In genomic region chr17:30611221-30612074, GRCm38 (mm10) we compare ENCODE assay signal across 8 mouse cellular contexts. TPM values are rescaled to one million over a fixed set of nuclear protein-coding genes. Genes with fewer than 3 reads are reported as not detected.
DNase-seq lines count a peak whose midpoint lies in the region; ATAC-seq and TF ChIP-seq lines count a peak whose summit lies in the region.

No protein-coding gene starts in this region.

- DNase-seq in heart, adult 11 months = peak; percentile 83
- DNase-seq in heart, adult 18-20 months = no peak
- peak; percentile 6 for DNase-seq in urinary bladder, postnatal 10 days (ENCODE audit: low spot score)
- DNase-seq in urinary bladder, postnatal 25 days (ENCODE audit: low spot score) = no peak
- no peak for DNase-seq in adrenal gland, adult 8-10 months
- DNase-seq in cerebellum, adult 9-11 months = no peak

- no peaks in the 10 kb centered on the region for H3K27me3 ChIP-seq in limb, embryonic 13.5 days
- no peaks in the 10 kb centered on the region for H3K27me3 ChIP-seq in small intestine, adult 2 months (ENCODE audit: control insufficient read depth, insufficient read depth, low read length)

- TF ChIP-seq POLR2A in small intestine, adult 2 months (IDR thresholded peaks at IDR 0.05; ENCODE audit: low read depth, low read length) = no peak

- 23% methylated on average over 18 of the region's 18 CpGs for WGBS in limb, embryonic 13.5 days
- 11% methylated on average over 18 of the region's 18 CpGs for WGBS in small intestine, adult 2 months

- peak overlapping the region; percentile 70 for H3K4me2 ChIP-seq in limb, embryonic 13.5 days (replicated peaks)

- peak overlapping the region; percentile 75 for H3K27ac ChIP-seq in limb, embryonic 13.5 days
- H3K27ac ChIP-seq in small intestine, adult 2 months (ENCODE audit: insufficient read depth, low read depth, low read length) = peak overlapping the region; percentile 64

- H3K9ac ChIP-seq in limb, embryonic 13.5 days = peak overlapping the region; percentile 86

- peak overlapping the region; percentile 73 for H3K4me3 ChIP-seq in limb, embryonic 13.5 days
- peak overlapping the region; percentile 76 for H3K4me3 ChIP-seq in small intestine, adult 2 months (ENCODE audit: low read depth, low read length)

- H3K9me3 ChIP-seq in limb, embryonic 13.5 days = no peaks in the 10 kb centered on the region

- TF ChIP-seq CTCF in small intestine, adult 2 months (IDR thresholded peaks at IDR 0.05; ENCODE audit: extremely low read depth, insufficient read length, insufficient replicate concordance, low read depth, low read length) = no peak

- H3K4me1 ChIP-seq in limb, embryonic 13.5 days = peaks cover 43% of the 10 kb centered on the region
- peaks cover 20% of the 10 kb centered on the region; the same call in 1 of the 2 replicates for H3K4me1 ChIP-seq in small intestine, adult 2 months (ENCODE audit: control insufficient read depth, insufficient read depth, insufficient read length, low read length)

- H3K36me3 ChIP-seq in limb, embryonic 13.5 days = peaks cover 7% of the 10 kb centered on the region; the same call in 1 of the 2 replicates
- H3K36me3 ChIP-seq in small intestine, adult 2 months (ENCODE audit: control insufficient read depth, insufficient read depth, low read length) = no peaks in the 10 kb centered on the region; the same call in 1 of the 2 replicates

- ATAC-seq in limb, embryonic 13.5 days (ENCODE audit: low FRiP score, low read depth) = no peak

RNA-seq across cellular contexts. Expression of gene Dnah8, which starts 12.7 kb away (rescaled TPM):
- 1 to 10 TPM in 1 of 2 experiments, under 1 TPM in 1; 0.67 to 1.1 TPM for total RNA-seq in heart, adult 18-20 months (2021)
- polyA plus RNA-seq in limb, embryonic 13.5 days (2015; fragmentation: Nextera tagmentation; extraction: Ambion mirVana) = 0.72 and 1.1 TPM in 2 replicates
- 2.9 and 10.7 TPM in 2 replicates for polyA plus RNA-seq in small intestine, adult 2 months (2012; rRNA removed)
- total RNA-seq in adrenal gland, adult 8-10 months (2022) = under 1 TPM; 0.37 to 0.81 (median 0.68) TPM

RNA-seq across cellular contexts. Expression of gene Glo1, which starts 15.2 kb away (rescaled TPM):
- total RNA-seq in heart, adult 18-20 months (2021) = 100 to 1,000 TPM; 164 to 166 TPM
- 209 and 211 TPM in 2 replicates for polyA plus RNA-seq in limb, embryonic 13.5 days (2015; fragmentation: Nextera tagmentation; extraction: Ambion mirVana)
- 13.7 and 38.9 TPM in 2 replicates for polyA plus RNA-seq in small intestine, adult 2 months (2012; rRNA removed)
- 100 to 1,000 TPM; 148 to 169 (median 160) TPM for total RNA-seq in adrenal gland, adult 8-10 months (2022)

RNA-seq across cellular contexts. Expression of gene Btbd9, which starts 35.2 kb away (rescaled TPM):
- total RNA-seq in heart, adult 18-20 months (2021) = 10 to 100 TPM; 20.7 to 21.7 TPM
- 74.3 and 76.1 TPM in 2 replicates for polyA plus RNA-seq in limb, embryonic 13.5 days (2015; fragmentation: Nextera tagmentation; extraction: Ambion mirVana)
- 8.0 and 31.2 TPM in 2 replicates for polyA plus RNA-seq in small intestine, adult 2 months (2012; rRNA removed)
- 10 to 100 TPM; 40.1 to 61.6 (median 48.3) TPM for total RNA-seq in adrenal gland, adult 8-10 months (2022)

Comparison
In these comparisons a context has a peak if more than half of its experiments do, and no peak if none do; other contexts are left out.
1. DNase-seq: peak in heart, adult 11 months (single experiment) and urinary bladder, postnatal 10 days (single experiment); none in heart, adult 18-20 months (0 of 2), urinary bladder, postnatal 25 days (single experiment), adrenal gland, adult 8-10 months (single experiment) and cerebellum, adult 9-11 months (single experiment).